Mouse (Mus musculus): ENCODE measurements at regions not wholly inside any gene's neighbourhood (a gene's known extent, or its start where the extent isn't known, plus 50 kb on each side); places are given as distances from the start of the nearest gene placed in this dataset.

DNA sequence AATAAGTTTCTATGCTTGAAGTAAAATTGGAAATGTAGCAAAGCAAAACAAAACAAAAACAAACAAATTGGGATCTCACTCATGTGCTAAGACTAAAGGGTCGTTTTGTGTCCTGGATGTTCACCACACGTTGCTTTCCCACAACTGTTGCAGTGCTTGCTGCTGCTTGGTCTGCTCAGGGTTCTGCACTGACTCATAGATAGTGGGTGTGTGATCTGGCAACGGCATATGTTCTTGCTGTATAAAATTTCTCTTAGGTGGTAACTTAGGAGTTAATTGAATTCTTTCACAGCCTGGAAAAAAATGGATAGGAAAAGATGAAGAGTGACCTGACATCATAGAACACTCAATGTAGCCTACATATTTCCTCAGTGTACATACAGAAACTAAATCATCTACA lies 505.9 kb upstream of the Zeb2 start:
- DNase-seq (ENCODE audit: low spot score): no peak

DNA sequence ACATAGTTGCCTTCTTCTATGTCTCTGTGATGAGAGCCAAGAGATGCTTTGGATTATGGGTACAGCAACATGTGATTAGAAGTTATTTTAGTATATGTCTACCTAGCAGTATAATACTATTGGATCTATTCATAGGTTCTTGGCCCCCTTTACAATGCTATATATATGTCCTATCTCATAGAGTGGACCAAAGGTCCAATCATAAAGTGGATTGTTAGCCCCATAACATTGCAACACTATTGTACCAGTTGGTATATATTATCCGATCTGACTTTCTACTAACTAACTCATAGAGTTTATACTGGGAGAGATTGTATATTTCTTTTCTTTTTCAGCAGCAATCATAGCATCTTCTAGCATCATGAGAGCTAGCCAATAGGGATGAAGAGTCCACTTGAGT lies 491.7 kb upstream of the Zeb2 start:
- DNase-seq (ENCODE audit: low spot score): no peak

DNA sequence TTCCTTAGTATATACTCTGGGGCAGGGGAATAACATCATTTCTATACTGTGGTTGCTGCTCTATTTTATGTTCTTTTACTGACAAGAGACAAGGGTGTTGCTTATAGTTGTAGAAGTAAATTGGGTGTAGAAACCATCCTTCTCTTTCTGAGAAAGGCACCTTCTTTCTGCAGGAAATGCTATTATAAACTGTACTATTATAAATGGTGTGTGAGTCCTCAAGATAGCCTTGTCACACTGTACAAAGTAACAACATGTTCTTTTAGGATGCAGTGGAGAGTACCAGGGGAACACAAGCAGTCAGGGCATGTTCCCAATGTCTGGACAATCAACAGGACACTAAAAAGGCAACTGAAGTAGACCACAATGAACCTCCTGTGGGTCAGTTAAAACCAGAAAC lies 490.2 kb upstream of the Zeb2 start:
- no peak for DNase-seq (ENCODE audit: low spot score)

DNA sequence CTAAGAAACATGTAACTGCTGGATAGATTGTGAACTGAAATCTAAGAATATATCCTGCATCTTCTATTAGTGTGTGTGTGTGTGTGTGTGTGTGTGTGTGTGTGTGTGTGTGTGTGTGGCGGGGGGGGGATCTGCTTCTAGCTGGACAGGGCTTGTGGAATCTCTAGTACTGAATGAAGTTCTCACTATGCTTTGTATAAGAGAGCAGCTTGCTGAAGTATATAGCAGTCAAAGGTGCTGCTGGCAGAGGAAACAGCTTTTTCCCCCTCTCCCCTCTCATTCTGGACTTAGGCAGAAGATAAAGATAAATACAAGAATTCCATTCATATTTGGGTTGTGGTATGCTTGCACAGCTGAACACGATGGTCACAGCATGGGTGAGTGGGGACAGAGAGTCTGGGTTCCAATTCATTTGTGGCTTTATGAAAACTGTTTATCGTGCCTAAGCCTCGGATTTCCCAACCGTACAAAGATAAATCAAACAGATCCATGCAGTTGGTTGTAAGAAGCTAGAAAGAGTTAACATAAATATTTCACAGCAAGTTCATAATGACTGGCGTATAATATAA lies 484.2 kb upstream of the Zeb2 start:
- no peak for DNase-seq (ENCODE audit: low spot score)

DNA sequence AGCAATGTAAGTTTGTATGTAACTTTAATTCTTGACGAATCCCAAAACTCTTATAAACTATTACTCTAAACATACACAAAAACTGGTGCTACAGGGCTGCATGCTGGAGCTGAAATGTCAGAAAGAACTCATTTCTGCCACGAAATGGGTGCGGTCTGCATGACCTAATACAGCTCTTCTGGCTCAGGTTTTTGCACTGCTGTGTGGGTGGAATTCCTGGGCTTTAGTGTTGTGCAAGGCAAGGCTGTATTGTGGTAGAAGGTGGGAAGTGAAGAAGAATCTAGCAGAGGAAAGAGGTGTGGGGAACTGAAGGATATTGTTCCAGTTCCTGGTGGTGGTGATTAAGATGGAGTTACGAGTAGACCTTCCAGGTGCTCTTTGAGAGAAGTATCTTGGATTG lies 476.6 kb upstream of the Zeb2 start:
- no peak for DNase-seq (ENCODE audit: low spot score)

DNA sequence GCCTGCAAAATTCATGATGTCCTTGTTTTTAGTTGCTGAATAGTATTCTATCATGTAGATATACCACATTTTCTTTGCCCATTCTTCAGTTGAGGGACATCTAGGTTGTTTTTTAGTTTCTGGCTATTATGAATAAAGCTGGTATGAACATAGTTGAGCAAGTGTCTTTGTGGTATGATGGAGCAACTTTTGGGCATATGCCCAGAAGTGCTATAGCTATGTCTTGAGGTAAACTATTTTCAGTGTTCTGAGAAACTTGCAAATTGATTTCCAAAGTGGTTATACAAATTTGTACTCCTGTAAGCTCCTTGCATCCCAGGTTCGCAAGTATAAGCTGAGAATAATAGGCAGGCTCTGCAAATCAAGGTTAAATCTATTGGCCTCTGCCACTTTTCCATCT lies 473.8 kb upstream of the Zeb2 start:
- DNase-seq (ENCODE audit: low spot score): no peak

DNA sequence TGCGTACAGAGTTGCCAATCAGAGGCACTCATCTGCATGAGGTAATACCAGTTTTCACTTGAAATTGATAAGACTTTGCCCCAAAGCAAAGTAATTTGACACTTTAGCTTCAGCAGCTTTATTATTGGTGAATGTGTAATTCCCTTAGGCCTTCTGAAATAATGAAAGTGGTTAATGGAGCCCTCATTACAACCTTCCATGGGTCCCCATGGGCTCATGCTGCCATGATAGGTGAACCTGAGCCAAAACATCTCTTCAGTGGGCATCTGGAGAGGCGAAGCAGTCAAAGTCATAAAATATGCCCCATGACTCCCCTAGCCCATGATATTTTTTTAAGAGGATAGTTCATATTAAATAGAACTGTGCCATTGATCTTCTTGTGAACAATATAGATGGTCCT lies 471.1 kb upstream of the Zeb2 start:
- DNase-seq (ENCODE audit: low spot score): no peak

DNA sequence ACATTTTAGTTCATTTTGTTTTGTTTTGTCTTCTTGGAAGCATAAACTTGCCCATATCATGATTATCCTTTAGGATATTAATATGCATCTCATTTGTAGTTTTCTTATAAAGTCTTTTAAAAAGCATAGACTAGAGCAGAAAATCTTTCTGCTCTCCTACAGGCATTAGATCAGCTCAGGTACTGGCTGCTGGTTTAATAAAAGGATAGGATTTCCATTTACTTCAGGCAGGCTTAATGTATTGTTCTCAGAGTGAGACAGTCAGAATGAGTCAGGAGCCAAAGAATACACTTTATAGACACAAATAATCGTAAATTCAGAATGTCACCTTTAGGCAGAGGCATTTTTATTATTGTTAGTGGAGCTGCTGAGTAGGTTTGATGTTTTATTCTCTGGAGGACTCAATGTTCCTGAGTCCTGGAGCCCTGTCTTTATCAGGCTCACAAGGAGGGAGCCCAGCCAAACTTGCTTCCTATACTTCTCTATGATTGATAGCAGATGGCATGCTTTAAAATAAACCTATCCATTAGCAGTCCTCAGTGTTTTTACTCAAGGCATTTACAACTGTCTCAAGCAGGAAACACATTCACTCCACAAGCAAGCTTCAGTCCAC lies 469.5 kb upstream of the Zeb2 start:
- DNase-seq (ENCODE audit: low spot score): no peak

DNA sequence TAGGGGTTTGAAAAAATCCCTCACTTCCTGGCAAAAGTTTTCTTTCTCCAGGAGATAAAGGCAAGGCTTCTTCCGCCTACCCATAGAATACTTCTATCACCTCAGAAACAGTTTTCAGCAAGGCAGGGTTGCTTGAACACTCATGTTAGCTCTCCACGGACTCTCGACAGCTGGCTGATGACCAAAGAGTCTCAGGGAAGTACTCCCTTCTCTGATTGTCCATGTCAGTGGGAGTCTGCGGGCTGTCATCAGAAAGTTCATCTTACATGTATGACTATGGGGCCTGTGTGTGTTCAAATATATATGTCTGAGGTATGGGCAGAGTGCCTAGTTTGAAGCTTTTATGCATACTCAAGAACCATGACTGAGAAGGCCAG lies 464.3 kb upstream of the Zeb2 start:
- DNase-seq (ENCODE audit: low spot score): no peak

DNA sequence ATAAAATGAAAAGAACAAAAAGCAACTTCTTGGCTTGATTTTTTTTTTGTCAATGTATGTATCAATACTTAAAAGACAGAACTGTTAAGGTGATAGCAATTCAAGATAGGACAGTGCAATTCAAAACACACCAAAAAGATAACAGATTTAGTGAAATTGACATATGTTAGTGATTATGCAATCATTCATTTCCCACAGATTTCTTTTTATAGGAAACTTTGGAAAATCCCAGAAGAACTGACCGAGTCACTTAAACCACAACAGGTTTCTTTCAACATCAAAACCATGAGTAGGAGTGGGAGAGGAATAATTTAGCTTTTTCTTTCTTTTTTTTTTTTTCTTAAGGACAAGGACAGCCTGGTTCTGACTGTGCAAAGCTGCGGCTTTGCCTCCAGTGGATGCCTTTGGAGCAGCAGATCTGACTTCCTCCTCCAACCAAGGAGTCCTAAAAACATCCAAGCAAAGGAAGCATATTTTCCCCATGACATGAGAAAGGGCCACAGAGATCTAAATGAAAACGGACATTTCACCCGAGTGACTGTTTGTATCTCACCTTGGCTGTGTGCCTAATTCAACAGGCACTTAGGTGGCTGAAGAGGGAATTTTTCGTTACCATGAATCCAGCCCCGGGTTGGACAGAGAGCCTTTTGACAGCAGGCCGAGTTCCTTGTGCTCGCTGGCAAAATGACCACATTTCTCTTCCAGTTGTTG lies 463.8 kb upstream of the Zeb2 start:
- DNase-seq (ENCODE audit: low spot score): peak; percentile 9

DNA sequence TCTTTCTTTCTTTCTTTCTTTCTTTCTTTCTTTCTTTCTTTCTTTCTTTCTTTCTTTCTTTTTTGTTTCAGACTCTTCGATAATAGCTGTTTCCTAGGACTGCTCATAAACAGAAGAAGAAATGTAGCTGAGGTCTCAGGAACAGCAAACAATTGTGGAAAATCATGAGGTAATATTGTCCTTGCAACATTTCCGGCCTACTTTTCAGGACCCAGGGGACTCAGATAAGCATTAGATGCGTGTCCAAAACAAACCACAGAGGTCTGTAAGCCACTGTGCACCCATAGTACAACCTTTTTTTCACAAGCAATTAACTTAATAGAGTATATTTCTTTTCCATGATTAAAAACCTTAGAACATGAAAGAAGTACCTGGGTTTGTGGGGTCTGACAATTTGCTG lies 455.7 kb upstream of the Zeb2 start:
- no peak for DNase-seq (ENCODE audit: low spot score)

DNA sequence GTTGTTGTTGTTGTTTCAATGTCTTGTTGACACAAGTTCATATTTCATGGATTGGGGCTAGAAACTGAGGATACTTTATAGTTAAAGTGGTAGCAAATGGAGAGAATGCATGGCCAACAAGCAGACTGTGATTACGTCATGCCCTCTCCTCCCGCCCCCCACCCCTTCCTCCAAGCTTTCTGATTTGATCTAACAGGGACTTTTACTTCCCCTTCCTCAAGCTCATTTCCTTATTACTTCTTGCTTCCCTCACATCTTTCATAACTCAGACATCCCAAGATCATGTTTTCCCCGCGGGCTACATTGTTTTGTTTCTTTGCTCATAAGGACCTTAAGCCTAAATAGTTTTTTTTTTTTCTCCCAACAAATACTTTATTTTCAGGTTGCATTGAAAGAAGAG lies 437.5 kb upstream of the Zeb2 start:
- no peak for DNase-seq (ENCODE audit: low spot score)

DNA sequence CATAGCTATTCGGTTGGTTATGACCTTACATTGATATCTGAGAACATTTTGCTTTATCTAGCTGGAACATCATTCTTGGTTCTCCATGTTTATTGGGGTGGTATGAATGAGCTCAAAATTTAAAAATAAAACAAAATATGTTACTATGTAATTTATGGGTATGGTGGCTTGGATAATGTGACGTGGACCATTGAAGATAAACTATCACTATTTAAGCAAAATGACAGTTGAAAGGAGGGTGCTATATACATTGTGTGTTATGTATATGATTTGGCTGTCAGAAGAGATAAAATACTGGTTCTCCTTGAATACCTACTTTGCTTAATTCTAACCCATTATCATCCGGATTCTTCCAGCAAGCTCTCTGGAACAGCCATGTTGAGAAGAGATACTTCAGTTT lies 424.2 kb upstream of the Zeb2 start:
- DNase-seq (ENCODE audit: low spot score): no peak

DNA sequence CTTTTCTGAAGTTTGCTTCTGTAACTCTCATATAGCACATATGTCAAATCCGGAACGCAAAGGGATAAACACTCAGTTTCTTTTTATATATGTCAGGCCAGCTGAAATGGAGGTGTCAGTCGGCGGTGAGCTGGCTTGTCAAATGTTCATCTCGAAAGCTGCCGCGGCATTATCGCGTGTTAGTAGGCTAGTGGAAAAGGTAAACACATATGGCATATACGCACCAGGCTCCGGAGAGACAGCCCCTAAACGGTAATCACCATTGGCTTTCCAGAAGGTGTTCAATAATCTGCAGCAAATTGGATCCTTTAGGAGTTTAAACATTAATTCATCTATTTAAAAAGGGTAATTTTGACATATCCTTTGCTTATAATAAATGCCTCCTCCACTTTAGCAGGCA lies 421.8 kb upstream of the Zeb2 start:
- DNase-seq (ENCODE audit: low spot score): no peak

DNA sequence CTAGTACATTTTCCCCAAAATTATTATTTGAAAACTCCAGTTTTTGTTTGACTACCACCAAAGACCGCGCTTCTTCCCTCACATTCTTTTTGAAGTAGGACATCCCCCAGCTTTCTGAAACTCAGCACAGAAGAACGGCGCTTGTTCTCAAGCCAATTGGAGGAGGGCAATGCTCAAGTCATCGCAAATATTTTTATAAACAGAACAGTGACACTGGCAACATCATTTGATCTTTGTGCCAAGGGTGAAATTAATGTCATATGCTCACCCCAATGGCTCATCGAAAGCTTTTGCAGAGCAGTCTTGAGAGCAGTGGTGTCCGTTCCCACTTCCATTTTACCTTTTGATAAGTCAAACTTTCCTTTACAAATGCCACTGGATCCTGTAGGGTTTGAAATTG lies 420.5 kb upstream of the Zeb2 start:
- DNase-seq (ENCODE audit: low spot score): no peak

DNA sequence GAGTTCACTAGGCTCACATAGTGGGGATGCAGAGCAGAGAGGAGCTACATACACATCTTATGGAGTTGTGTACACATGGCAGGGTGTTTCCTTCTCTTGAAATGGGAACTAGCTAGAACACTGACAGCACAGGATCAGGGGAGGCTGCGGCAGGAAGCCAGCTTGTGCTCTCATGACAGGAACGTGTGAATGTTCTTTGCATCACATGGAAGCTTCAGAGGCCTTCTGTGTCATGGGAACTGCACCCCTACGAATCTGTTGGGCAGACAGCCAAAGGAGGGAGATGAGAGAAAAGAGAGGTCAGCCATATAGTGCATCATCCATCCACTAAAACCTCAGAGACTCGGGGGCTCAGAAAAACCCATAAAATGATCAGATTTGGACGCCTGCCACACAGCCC lies 417.6 kb upstream of the Zeb2 start:
- no peak for DNase-seq (ENCODE audit: low spot score)

DNA sequence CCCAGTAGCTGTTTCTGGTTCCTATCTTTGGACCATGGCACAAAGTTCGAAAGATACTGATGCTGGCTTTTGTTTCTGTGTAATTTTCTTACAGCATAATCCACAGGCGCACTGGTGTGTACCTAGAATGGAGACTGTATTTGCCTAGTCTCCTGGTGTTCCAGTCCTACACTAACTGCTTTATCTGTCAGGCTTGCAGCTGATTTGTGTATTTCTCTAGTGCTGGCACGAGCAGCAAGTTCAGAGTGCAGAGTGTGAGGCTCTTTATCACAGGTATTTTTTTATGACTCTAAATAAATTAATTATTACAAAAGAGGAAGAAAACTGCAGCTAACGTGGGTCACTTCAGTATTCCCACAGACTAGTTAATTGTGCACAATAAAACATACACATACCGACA lies 405.1 kb upstream of the Zeb2 start:
- no peak for DNase-seq (ENCODE audit: low spot score)

DNA sequence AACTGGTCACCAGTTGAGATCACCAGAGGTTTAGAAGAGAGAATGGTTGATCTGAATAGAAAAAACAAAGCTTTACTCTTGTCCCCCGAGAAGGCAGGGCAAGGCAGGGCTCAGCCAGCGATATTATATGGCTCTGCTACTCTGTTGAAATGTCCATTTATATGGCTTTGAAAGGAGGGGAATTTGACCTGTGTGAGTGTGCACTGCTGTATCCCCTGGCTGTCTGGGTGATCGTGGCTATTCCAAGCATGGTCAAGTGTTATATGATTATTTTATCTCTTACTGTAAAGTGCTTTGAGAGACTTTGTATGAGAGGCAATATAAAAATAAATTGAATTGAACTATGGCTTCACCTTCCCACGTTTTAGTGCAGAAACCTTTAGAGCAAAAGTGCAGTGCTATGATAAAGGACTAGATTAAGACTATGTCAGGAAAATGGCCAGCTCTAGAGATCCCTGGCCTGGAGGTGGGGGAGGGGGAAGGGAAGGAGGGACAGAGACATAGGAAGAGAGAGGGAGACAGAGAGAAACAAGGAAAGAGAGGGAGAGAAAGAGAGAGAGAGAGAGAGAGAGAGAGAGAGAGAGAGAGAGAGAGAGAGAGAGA lies 402.5 kb upstream of the Zeb2 start:
- DNase-seq (ENCODE audit: low spot score): no peak

DNA sequence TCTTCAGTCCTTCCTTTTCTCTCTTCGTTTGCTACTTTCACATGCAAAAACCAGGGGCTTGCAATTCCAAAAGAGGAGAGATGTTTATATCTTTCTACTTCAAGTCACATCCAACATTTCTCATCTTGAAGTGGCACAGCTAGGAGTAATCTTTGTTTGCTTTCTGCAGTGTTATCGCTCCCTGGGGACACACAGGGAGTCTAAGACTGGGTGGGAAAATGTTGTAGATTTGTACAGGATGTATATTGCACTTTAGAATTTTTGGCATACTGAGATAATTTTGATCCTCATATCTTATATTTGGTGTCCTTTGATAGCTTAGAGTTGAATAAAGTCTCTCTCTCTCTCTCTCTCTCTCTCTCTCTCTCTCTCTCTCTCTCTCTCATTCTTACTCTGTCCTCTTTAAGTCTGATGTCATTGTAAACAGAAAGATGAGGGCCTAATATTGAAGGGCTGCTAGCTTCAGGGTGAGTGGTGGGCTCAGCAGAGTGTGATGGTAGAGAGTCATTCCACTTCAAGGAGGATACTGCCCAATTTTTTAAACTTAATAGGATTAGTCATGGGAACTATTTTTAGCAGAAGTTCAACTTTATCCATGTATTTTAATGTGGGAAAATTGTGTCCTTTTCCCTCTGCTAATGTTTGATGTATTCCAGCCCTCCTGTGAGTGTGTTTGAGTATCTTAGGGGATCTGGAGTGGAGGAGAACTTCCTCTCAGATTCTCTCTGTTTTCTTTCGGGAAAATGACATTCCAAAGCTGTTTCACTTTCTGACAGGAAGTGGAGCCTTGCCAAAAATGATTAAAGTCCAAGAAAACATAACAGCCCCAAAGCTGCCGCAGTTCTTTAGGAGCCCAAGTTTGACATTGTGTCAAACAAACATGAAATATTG lies 397.3 kb upstream of the Zeb2 start:
- DNase-seq (ENCODE audit: low spot score): peak; percentile 6

DNA sequence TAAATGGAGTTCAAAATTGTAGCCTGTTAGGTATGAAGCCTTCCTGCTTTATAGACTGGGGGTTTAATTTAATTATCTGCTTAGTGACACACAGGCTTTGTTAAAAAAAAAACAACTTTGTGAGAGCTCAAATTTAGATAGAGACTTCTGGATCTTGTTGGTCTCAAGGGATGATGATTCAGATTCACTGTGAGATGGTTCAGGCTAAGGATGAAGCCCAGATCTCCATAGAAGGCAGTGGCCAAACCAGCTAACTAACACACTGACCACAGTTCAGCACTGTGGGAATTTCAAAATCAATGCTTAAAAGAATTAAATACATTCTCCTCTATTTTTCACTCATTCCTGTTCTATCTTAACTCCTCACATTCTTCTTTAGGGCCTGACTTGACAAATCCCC lies 395.7 kb upstream of the Zeb2 start:
- DNase-seq (ENCODE audit: low spot score): no peak

DNA sequence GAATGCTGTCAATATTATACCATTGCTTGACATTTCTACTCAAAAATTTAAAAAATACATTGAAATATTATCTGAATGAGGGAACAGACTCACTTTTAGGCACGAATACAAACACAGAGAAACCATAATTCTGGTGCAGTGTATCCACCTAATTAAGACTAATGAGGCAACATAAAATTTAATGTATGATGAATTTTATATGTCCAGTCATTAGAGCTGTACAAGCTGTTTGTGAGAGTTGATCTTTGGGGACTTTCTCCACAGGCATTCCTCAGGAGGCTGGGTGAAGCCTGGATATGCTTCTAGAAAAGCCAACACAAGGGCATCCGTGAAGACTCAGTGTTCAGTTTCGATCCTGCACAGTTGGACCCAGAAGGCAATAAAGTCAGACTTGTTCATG lies 394.6 kb upstream of the Zeb2 start:
- DNase-seq (ENCODE audit: low spot score): no peak

DNA sequence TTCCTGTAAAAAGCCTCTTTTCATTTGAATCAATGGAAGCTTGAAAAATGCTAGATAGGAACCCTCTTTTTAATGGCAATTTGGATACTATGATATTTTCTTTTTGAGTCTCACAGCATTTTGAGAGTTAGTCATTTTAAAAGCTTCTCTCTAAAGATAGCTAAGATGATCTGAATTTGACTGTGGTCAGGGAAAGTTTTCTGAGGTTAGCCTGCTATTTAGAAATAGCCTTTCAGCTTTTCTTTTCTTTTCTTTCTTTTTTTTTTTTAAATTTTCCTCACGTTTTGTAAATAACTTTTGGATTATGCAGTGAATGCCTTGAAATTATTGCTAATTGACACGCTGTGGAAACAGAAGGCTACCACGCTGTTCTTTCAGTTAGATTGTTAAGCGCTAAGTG lies 387.3 kb upstream of the Zeb2 start:
- no peak for DNase-seq (ENCODE audit: low spot score)

DNA sequence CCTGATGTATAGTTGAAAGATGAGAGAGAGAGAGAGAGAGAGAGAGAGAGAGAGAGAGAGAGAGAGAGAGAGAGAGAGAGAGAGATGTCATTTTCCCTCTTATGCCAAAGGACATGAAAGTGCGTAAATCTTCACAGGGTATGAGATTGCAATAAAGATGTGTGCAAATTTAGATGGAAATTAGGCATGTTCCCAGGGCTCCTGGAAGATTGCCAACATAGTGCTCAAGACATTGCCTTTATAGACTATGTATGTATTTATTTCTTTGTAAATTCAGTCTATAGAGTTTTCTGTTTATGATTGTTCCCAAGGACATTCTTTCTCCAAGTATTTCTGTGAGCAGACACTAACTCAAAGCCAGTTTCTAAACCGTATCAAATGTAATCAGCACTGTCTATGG lies 376.5 kb upstream of the Zeb2 start:
- DNase-seq (ENCODE audit: low spot score): no peak

All from ovary, adult 18-20 months (tissue).